Mouse (Mus musculus): Measurements from ENCODE around the gene Adgrb3. TPM values are rescaled to one million over a fixed set of nuclear protein-coding genes. Genes with fewer than 3 reads are reported as not detected.

The Adgrb3 gene
- polyA plus RNA-seq, 1 experiment from 2014 or later, result 0.89 TPM

DNA sequence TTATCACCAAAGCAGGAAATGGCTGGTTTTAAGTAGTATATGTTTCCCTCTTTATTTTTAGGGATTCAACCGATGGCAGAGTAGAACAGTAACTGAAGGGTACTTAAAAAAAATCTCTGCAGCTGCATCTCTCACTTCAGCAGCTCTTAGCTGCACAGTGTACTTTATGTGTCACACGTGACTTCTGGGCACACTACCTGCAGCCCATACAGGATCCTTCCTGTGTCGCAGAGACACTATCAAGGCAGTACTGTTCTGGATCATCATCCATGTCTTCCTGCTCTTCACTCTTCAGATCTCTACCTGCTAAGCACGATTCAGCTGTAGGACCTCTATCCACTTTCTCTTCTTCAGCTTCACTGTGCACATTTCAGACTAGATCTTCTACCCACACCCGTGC, 230.6 kb downstream of the Adgrb3 start:
- ATAC-seq (replicated peaks; ENCODE audit: insufficient number of reproducible peaks, low FRiP score, low TSS enrichment), result no peak

DNA sequence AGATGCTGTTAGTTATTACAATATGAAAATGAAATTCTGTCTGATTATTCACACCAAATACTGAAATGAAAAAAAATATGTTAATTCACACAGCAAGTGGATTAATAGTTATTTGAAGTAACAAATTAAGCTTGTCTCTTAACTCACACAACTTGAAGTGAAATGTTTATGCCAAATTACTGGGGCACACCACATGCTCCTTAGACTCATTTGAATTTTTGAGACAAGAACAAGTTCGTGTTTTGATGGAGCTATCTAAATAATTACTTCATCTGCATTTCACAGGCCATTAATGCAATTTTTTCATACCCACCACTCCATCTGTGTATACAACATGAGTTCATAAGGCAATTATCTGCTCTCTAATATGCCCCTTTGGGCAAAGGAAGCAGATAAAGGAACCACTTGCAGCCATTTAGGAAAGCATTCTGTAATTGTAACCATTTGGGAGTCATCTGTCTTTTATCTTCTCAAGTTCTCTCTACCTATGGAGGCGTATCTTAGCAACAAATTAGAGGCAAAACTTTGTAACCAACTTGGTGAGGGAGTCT, 240.9 kb downstream of the Adgrb3 start:
- H3K9me3 ChIP-seq (replicated peaks; ENCODE audit: control insufficient read depth, low read length), result no peaks in the 10 kb centered on the region

More for the DNA sequence above, 230.6 kb downstream of the Adgrb3 start:
- Histone ChIP-seq H3K36me3 (ENCODE audit: control insufficient read depth, insufficient read depth, low read length) (no peaks in the 10 kb centered on the region), H3K9ac (ENCODE audit: low read depth, low read length) (no peak overlapping the region), H3K9me3 (replicated peaks; ENCODE audit: control insufficient read depth, low read length) (no peaks in the 10 kb centered on the region), H3K4me2 (no peak overlapping the region), H3K4me3 (ENCODE audit: low read depth, low read length) (no peak overlapping the region), H3K27me3 (ENCODE audit: control insufficient read depth, insufficient read depth, low read length) (no peaks in the 10 kb centered on the region), H3K27ac (ENCODE audit: low read depth, low read length) (no peak overlapping the region), H3K4me1 (ENCODE audit: control insufficient read depth, insufficient read depth, low read length) (no peaks in the 10 kb centered on the region)
- WGBS (ENCODE audit: insufficient replicate concordance), result 74% methylated on average over 5 of the region's 5 CpGs

DNA sequence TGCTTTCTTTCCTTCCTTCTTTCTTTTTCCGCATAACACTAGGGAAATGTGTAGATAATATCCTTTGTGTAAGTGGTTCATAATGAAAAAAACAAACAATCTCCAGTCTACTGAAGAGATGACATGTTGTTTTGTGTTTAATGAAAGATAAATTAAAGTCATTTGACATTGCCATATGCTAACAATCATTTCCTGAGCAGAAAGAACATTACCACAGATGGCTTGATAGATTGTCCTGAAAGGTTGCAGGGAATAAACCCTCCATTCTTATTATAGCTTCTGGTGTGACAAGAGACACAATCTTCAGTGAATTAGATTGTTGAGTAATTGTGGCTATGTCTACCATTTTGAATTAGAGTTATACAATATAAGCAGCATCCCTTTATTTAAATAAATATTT, 247.8 kb downstream of the Adgrb3 start:
- Histone ChIP-seq H3K4me3 (ENCODE audit: low read depth, low read length) (no peak overlapping the region), H3K9me3 (replicated peaks; ENCODE audit: control insufficient read depth, low read length) (no peaks in the 10 kb centered on the region), H3K27ac (ENCODE audit: low read depth, low read length) (no peak overlapping the region), H3K9ac (ENCODE audit: low read depth, low read length) (no peak overlapping the region), H3K4me2 (no peak overlapping the region), H3K27me3 (ENCODE audit: control insufficient read depth, insufficient read depth, low read length) (no peaks in the 10 kb centered on the region), H3K4me1 (ENCODE audit: control insufficient read depth, insufficient read depth, low read length) (no peaks in the 10 kb centered on the region), H3K36me3 (ENCODE audit: control insufficient read depth, insufficient read depth, low read length) (no peaks in the 10 kb centered on the region)
- WGBS (ENCODE audit: insufficient replicate concordance), result 77% methylated on average over 1 of the region's 1 CpGs
- no peak for ATAC-seq (replicated peaks; ENCODE audit: insufficient number of reproducible peaks, low FRiP score, low TSS enrichment)

More for the DNA sequence above, 240.9 kb downstream of the Adgrb3 start:
- no peaks in the 10 kb centered on the region for H3K36me3 ChIP-seq (ENCODE audit: control insufficient read depth, insufficient read depth, low read length)
- no peak overlapping the region for H3K9ac ChIP-seq (ENCODE audit: low read depth, low read length)
- WGBS (ENCODE audit: insufficient replicate concordance), result 68% methylated on average over 2 of the region's 2 CpGs
- no peak overlapping the region for H3K27ac ChIP-seq (ENCODE audit: low read depth, low read length)
- H3K4me1 ChIP-seq (ENCODE audit: control insufficient read depth, insufficient read depth, low read length), result no peaks in the 10 kb centered on the region
- H3K27me3 ChIP-seq (ENCODE audit: control insufficient read depth, insufficient read depth, low read length), result no peaks in the 10 kb centered on the region
- no peak overlapping the region for H3K4me2 ChIP-seq
- ATAC-seq (replicated peaks; ENCODE audit: insufficient number of reproducible peaks, low FRiP score, low TSS enrichment), result no peak
- no peak overlapping the region for H3K4me3 ChIP-seq (ENCODE audit: low read depth, low read length)

DNA sequence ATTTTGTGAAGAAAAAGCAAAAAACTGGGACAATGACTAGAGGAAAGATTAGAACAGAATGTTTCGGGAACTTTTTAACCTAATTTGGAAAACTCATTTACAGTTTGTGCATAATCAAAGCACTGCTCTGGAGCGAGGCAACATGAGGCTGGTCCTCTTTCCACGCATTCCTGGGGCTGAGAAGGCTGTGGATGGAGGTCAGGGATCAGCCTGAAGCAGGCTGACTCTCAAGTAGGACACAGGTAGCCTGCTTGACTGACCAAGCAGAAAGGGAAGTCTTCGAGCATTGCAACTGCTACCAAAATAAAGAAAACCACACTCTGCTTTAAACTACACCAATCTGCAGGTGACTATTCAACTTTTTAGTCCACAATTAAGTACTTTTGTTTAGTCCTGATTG, 251.7 kb downstream of the Adgrb3 start:
- H3K27me3 ChIP-seq (ENCODE audit: control insufficient read depth, insufficient read depth, low read length), result no peaks in the 10 kb centered on the region
- H3K4me1 ChIP-seq (ENCODE audit: control insufficient read depth, insufficient read depth, low read length), result no peaks in the 10 kb centered on the region
- H3K27ac ChIP-seq (ENCODE audit: low read depth, low read length), result no peak overlapping the region
- H3K36me3 ChIP-seq (ENCODE audit: control insufficient read depth, insufficient read depth, low read length), result no peaks in the 10 kb centered on the region
- no peak overlapping the region for H3K4me3 ChIP-seq (ENCODE audit: low read depth, low read length)
- H3K4me2 ChIP-seq, result no peak overlapping the region
- no peak overlapping the region for H3K9ac ChIP-seq (ENCODE audit: low read depth, low read length)
- WGBS (ENCODE audit: insufficient replicate concordance), result 75% methylated on average over 4 of the region's 4 CpGs
- no peak for ATAC-seq (replicated peaks; ENCODE audit: insufficient number of reproducible peaks, low FRiP score, low TSS enrichment)
- no peaks in the 10 kb centered on the region for H3K9me3 ChIP-seq (replicated peaks; ENCODE audit: control insufficient read depth, low read length)

DNA sequence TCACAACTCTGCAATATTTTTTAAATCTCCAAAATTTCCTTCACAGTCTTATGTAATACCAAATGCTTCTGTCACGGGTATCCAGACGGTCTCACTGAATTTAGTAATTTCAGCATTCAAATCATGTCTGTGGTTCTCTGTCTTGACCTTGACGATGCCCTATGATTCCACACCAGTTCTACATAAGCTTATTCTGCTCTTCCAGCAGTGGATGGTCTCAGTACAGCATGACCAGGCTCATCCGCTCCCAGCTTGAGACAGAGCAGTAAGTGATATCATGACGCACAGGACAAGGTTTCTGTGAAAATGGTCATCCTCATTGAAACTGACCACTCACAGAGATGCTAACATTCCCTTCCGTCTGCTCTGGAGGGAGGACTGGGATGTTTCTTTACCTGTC, 252.9 kb downstream of the Adgrb3 start:
- no peaks in the 10 kb centered on the region for H3K27me3 ChIP-seq (ENCODE audit: control insufficient read depth, insufficient read depth, low read length)
- 76% methylated on average over 6 of the region's 6 CpGs for WGBS (ENCODE audit: insufficient replicate concordance)

DNA sequence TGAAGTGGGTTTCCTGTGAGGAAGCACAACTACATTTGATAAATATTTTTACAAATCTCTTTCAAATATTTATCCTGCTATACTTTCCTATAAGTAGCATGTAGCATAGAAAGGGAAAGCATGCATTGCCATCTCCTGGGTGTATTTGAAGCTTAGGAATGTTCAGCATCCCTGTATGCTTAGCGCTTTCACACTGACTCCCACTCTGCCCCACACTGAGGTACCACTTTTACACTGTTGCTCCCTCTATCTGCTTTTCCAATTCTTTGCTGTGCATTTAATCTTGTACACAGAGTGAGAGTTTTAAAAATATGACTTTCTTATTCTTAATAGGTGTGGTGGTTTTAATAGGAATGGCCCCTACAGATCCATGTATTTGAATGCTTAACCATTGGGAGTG, 261.4 kb downstream of the Adgrb3 start:
- no peaks in the 10 kb centered on the region for H3K27me3 ChIP-seq (ENCODE audit: control insufficient read depth, insufficient read depth, low read length)
- no peak overlapping the region for H3K4me3 ChIP-seq (ENCODE audit: low read depth, low read length)
- no peaks in the 10 kb centered on the region for H3K4me1 ChIP-seq (ENCODE audit: control insufficient read depth, insufficient read depth, low read length)
- WGBS (ENCODE audit: insufficient replicate concordance), result 86% methylated on average over 1 of the region's 1 CpGs
- no peak overlapping the region for H3K4me2 ChIP-seq
- no peak for ATAC-seq (replicated peaks; ENCODE audit: insufficient number of reproducible peaks, low FRiP score, low TSS enrichment)
- H3K36me3 ChIP-seq (ENCODE audit: control insufficient read depth, insufficient read depth, low read length), result no peaks in the 10 kb centered on the region
- no peak overlapping the region for H3K27ac ChIP-seq (ENCODE audit: low read depth, low read length)
- H3K9me3 ChIP-seq (replicated peaks; ENCODE audit: control insufficient read depth, low read length), result no peaks in the 10 kb centered on the region
- no peak overlapping the region for H3K9ac ChIP-seq (ENCODE audit: low read depth, low read length)

More for the DNA sequence above, 252.9 kb downstream of the Adgrb3 start:
- H3K4me1 ChIP-seq (ENCODE audit: control insufficient read depth, insufficient read depth, low read length), result no peaks in the 10 kb centered on the region
- ATAC-seq (replicated peaks; ENCODE audit: insufficient number of reproducible peaks, low FRiP score, low TSS enrichment), result no peak
- no peak overlapping the region for H3K9ac ChIP-seq (ENCODE audit: low read depth, low read length)
- H3K4me2 ChIP-seq, result no peak overlapping the region
- no peaks in the 10 kb centered on the region for H3K36me3 ChIP-seq (ENCODE audit: control insufficient read depth, insufficient read depth, low read length)
- no peaks in the 10 kb centered on the region for H3K9me3 ChIP-seq (replicated peaks; ENCODE audit: control insufficient read depth, low read length)
- H3K27ac ChIP-seq (ENCODE audit: low read depth, low read length), result no peak overlapping the region
- no peak overlapping the region for H3K4me3 ChIP-seq (ENCODE audit: low read depth, low read length)

DNA sequence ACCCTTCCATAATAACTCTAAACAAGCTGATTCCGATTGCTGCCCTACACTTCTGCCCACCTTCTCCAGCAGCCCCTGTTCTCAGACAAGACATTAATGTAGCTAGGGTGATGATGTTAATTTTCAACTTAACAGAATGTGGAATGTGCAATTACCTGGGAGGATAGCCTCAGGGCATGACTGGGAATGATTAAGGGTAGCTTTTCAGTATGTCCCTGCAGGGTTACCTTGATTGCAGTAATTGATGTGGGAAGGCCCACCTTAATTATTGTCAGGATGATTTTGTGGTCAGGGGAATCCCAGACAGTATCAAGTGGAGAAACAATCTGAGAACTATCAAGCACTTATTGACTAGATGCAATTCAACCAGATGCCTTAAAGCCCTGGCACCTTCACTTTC, 283.4 kb downstream of the Adgrb3 start:
- no peak for ATAC-seq (replicated peaks; ENCODE audit: insufficient number of reproducible peaks, low FRiP score, low TSS enrichment)
- Histone ChIP-seq H3K9ac (ENCODE audit: low read depth, low read length) (no peak overlapping the region), H3K4me3 (ENCODE audit: low read depth, low read length) (no peak overlapping the region), H3K4me1 (ENCODE audit: control insufficient read depth, insufficient read depth, low read length) (no peaks in the 10 kb centered on the region), H3K27me3 (ENCODE audit: control insufficient read depth, insufficient read depth, low read length) (no peaks in the 10 kb centered on the region), H3K9me3 (replicated peaks; ENCODE audit: control insufficient read depth, low read length) (no peaks in the 10 kb centered on the region), H3K27ac (ENCODE audit: low read depth, low read length) (no peak overlapping the region), H3K4me2 (no peak overlapping the region), H3K36me3 (ENCODE audit: control insufficient read depth, insufficient read depth, low read length) (no peaks in the 10 kb centered on the region)
- 58% methylated on average over 1 of the region's 1 CpGs for WGBS (ENCODE audit: insufficient replicate concordance)

DNA sequence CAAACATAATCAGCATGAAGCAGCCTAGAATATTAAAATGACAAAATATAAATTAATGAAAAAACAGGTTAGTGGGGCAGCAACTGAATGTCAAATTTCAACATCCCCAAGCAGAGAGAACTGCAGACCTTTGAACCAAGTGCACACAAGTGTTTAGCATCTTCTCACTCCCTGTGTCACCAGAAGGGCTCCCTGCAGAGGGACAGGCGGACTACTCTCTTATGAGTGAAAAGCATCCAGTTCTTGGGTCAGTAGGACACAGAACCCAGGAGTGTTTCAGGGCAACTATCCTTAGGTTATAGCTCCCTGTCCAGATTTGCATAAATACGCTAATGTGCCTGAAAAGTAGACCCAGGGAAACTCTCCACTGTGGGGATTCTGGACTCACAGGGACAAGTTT, 285.6 kb downstream of the Adgrb3 start:
- ATAC-seq (replicated peaks; ENCODE audit: insufficient number of reproducible peaks, low FRiP score, low TSS enrichment), result no peak
- no peak overlapping the region for H3K9ac ChIP-seq (ENCODE audit: low read depth, low read length)
- H3K4me1 ChIP-seq (ENCODE audit: control insufficient read depth, insufficient read depth, low read length), result no peaks in the 10 kb centered on the region
- H3K4me3 ChIP-seq (ENCODE audit: low read depth, low read length), result no peak overlapping the region
- H3K27ac ChIP-seq (ENCODE audit: low read depth, low read length), result no peak overlapping the region
- H3K27me3 ChIP-seq (ENCODE audit: control insufficient read depth, insufficient read depth, low read length), result no peaks in the 10 kb centered on the region
- WGBS (ENCODE audit: insufficient replicate concordance), result 75% methylated on average over 2 of the region's 2 CpGs
- H3K4me2 ChIP-seq, result no peak overlapping the region
- H3K36me3 ChIP-seq (ENCODE audit: control insufficient read depth, insufficient read depth, low read length), result no peaks in the 10 kb centered on the region
- H3K9me3 ChIP-seq (replicated peaks; ENCODE audit: control insufficient read depth, low read length), result no peaks in the 10 kb centered on the region

DNA sequence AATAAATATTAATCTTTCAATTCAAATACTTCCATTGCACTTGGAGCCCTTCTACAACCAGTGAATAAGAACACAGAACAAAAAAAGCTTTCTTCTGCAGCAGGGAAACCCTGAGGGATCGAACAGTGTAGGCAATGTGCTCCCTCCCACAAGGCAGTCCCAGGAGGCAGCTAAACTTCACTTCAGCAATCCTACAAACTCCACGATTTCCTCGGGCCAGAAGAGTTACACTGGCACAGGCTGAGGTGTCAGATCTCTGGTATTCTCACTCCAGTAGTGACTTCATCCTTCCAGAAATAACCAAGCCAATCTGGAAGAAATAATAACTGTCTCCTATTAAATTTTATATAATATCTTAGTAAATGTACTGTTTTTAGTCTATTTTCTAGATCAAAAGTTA, 286.6 kb downstream of the Adgrb3 start:
- Histone ChIP-seq H3K4me3 (ENCODE audit: low read depth, low read length) (no peak overlapping the region), H3K4me2 (no peak overlapping the region), H3K4me1 (ENCODE audit: control insufficient read depth, insufficient read depth, low read length) (no peaks in the 10 kb centered on the region), H3K9me3 (replicated peaks; ENCODE audit: control insufficient read depth, low read length) (no peaks in the 10 kb centered on the region), H3K27ac (ENCODE audit: low read depth, low read length) (no peak overlapping the region), H3K36me3 (ENCODE audit: control insufficient read depth, insufficient read depth, low read length) (no peaks in the 10 kb centered on the region), H3K27me3 (ENCODE audit: control insufficient read depth, insufficient read depth, low read length) (no peaks in the 10 kb centered on the region), H3K9ac (ENCODE audit: low read depth, low read length) (no peak overlapping the region)
- ATAC-seq (replicated peaks; ENCODE audit: insufficient number of reproducible peaks, low FRiP score, low TSS enrichment), result no peak
- WGBS (ENCODE audit: insufficient replicate concordance), result 49% methylated on average over 3 of the region's 3 CpGs

Data from heart, embryonic 11.5 days (tissue).